Mouse (Mus musculus): ENCODE results near the gene Cdk17. TPM values are rescaled to one million over a fixed set of nuclear protein-coding genes. Genes with fewer than 3 reads are reported as not detected.
"Not testable (repeated sequence)": the region's sequence is repeated elsewhere in the genome, so short reads cannot be mapped to it uniquely, and the experiment has no call there.

Gene Cdk17
- polyA plus RNA-seq, 1 experiment: 4.3 TPM

DNA sequence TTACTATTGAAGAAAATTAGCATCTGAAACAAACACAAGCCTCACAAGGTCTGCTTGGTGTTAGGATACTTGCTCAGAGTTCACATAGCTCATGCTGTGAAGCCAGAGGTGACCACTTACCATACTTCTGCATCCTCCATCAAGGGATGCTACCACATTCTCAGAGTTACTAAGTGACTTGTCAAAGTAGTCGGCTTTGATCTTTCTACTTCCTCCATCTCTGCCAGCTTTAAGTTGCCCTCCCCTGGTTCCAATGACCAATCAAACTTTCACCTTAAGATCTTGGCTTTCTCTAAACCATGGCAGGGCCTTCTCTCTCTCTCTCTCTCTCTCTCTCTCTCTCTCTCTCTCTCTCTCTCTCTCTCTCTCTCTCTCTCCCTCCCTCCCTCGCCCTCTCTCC is 11.1 kb upstream of the Cdk17 start:
- 24% methylated on average over 1 of the region's 2 CpGs for WGBS
- Histone ChIP-seq H3K4me1 (ENCODE audit: control insufficient read depth, insufficient read depth, insufficient read length, low read length) (peaks cover 3% of the 10 kb centered on the region; the same call in 1 of the 2 replicates), H3K36me3 (ENCODE audit: control insufficient read depth, insufficient read depth, low read length) (no peaks in the 10 kb centered on the region), H3K27ac (ENCODE audit: insufficient read depth, low read depth, low read length) (no peak overlapping the region), H3K4me3 (ENCODE audit: low read depth, low read length) (no peak overlapping the region), H3K27me3 (ENCODE audit: control insufficient read depth, insufficient read depth, low read length) (no peaks in the 10 kb centered on the region)
- TF ChIP-seq POLR2A (IDR thresholded peaks at IDR 0.05; ENCODE audit: low read depth, low read length) (no peak), CTCF (IDR thresholded peaks at IDR 0.05; ENCODE audit: extremely low read depth, insufficient read length, insufficient replicate concordance, low read depth, low read length) (no peak)

GRCm38 (mm10) chr10:93151775-93152174 is 8.9 kb upstream of the Cdk17 start:
- H3K27me3 ChIP-seq (ENCODE audit: control insufficient read depth, insufficient read depth, low read length): no peaks in the 10 kb centered on the region
- H3K36me3 ChIP-seq (ENCODE audit: control insufficient read depth, insufficient read depth, low read length): no peaks in the 10 kb centered on the region
- WGBS: 65% methylated on average over 6 of the region's 6 CpGs
- H3K27ac ChIP-seq (ENCODE audit: insufficient read depth, low read depth, low read length): no peak overlapping the region
- H3K4me1 ChIP-seq (ENCODE audit: control insufficient read depth, insufficient read depth, insufficient read length, low read length): peaks cover 3% of the 10 kb centered on the region; the same call in 1 of the 2 replicates
- no peak overlapping the region for H3K4me3 ChIP-seq (ENCODE audit: low read depth, low read length)
- TF ChIP-seq CTCF (IDR thresholded peaks at IDR 0.05; ENCODE audit: extremely low read depth, insufficient read length, insufficient replicate concordance, low read depth, low read length) (no peak), POLR2A (IDR thresholded peaks at IDR 0.05; ENCODE audit: low read depth, low read length) (no peak)

DNA sequence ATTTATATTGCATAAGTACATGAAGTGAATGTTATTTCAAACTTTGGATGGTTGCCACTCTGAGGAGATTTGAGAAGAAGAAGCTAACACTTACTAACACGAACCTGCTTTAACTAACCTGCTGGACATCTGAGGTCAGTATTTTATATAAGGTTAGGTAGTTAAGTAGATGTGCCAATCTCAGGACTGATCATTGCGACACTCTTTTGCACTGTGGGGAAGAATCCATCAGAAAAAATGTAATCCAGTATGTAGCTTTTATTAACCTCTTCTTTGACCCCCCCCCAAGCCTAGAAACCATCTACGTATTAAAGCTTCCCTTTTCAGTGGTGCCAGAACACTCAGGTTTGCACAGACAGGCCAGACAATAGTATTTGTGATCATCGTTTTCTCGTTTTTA is 8.0 kb upstream of the Cdk17 start:
- TF ChIP-seq CTCF (IDR thresholded peaks at IDR 0.05; ENCODE audit: extremely low read depth, insufficient read length, insufficient replicate concordance, low read depth, low read length): no peak
- TF ChIP-seq POLR2A (IDR thresholded peaks at IDR 0.05; ENCODE audit: low read depth, low read length): no peak
- H3K27ac ChIP-seq (ENCODE audit: insufficient read depth, low read depth, low read length): no peak overlapping the region
- H3K4me1 ChIP-seq (ENCODE audit: control insufficient read depth, insufficient read depth, insufficient read length, low read length): peaks cover 3% of the 10 kb centered on the region; the same call in 1 of the 2 replicates
- no peaks in the 10 kb centered on the region for H3K27me3 ChIP-seq (ENCODE audit: control insufficient read depth, insufficient read depth, low read length)
- 73% methylated on average over 5 of the region's 5 CpGs for WGBS
- H3K4me3 ChIP-seq (ENCODE audit: low read depth, low read length): no peak overlapping the region
- no peaks in the 10 kb centered on the region for H3K36me3 ChIP-seq (ENCODE audit: control insufficient read depth, insufficient read depth, low read length)

- H3K4me3 ChIP-seq (ENCODE audit: low read depth, low read length); H3K27ac ChIP-seq (ENCODE audit: insufficient read depth, low read depth, low read length); H3K27me3 ChIP-seq (ENCODE audit: control insufficient read depth, insufficient read depth, low read length); H3K36me3 ChIP-seq (ENCODE audit: control insufficient read depth, insufficient read depth, low read length); H3K4me1 ChIP-seq (ENCODE audit: control insufficient read depth, insufficient read depth, insufficient read length, low read length): not testable (repeated sequence)
- WGBS: 67% methylated on average over 2 of the region's 2 CpGs
Measured at GRCm38 (mm10) chr10:93153404-93153803, 7.3 kb upstream of the Cdk17 start.

GRCm38 (mm10) chr10:93159651-93160496 is 801 bp upstream of the Cdk17 start:
- H3K27ac ChIP-seq (ENCODE audit: insufficient read depth, low read depth, low read length): peak overlapping the region; percentile 1; the same call in 1 of the 2 replicates
- 23% methylated on average over 17 of the region's 17 CpGs for WGBS
- no peaks in the 10 kb centered on the region for H3K36me3 ChIP-seq (ENCODE audit: control insufficient read depth, insufficient read depth, low read length)
- H3K4me3 ChIP-seq (ENCODE audit: low read depth, low read length): peak overlapping the region; percentile 56
- TF ChIP-seq POLR2A (IDR thresholded peaks at IDR 0.05; ENCODE audit: low read depth, low read length) (no peak), CTCF (IDR thresholded peaks at IDR 0.05; ENCODE audit: extremely low read depth, insufficient read length, insufficient replicate concordance, low read depth, low read length) (no peak)
- H3K4me1 ChIP-seq (ENCODE audit: control insufficient read depth, insufficient read depth, insufficient read length, low read length): no peaks in the 10 kb centered on the region; the same call in 1 of the 2 replicates
- H3K27me3 ChIP-seq (ENCODE audit: control insufficient read depth, insufficient read depth, low read length): no peaks in the 10 kb centered on the region

DNA sequence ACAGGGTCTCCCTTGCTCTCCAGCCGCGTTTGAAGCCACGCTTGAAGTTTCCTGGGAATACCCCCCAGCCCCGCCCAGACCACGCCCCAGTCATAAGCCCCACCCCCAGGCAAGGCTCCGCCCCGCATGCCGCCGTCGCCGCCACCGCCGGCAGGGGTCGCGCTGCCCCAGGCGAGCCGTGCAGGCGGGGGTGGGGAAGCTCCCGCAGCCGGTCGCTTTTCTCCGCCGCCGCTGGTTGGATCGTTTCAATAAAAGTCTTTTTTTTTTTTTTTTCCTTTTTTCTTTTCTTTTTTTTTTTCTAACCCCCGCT is 223 bp upstream of the Cdk17 start:
- Histone ChIP-seq H3K27ac (ENCODE audit: insufficient read depth, low read depth, low read length) (peak overlapping the region; percentile 76), H3K4me1 (ENCODE audit: control insufficient read depth, insufficient read depth, insufficient read length, low read length) (no peaks in the 10 kb centered on the region; the same call in 1 of the 2 replicates), H3K36me3 (ENCODE audit: control insufficient read depth, insufficient read depth, low read length) (no peaks in the 10 kb centered on the region), H3K27me3 (ENCODE audit: control insufficient read depth, insufficient read depth, low read length) (no peaks in the 10 kb centered on the region), H3K4me3 (ENCODE audit: low read depth, low read length) (peak overlapping the region; percentile 96)
- peak; percentile 77 for TF ChIP-seq CTCF (IDR thresholded peaks at IDR 0.05; ENCODE audit: extremely low read depth, insufficient read length, insufficient replicate concordance, low read depth, low read length)
- TF ChIP-seq POLR2A (IDR thresholded peaks at IDR 0.05; ENCODE audit: low read depth, low read length): peak; percentile 55; the same call in 1 of the 2 replicates
- WGBS: under 1% methylated on average over 26 of the region's 26 CpGs

DNA sequence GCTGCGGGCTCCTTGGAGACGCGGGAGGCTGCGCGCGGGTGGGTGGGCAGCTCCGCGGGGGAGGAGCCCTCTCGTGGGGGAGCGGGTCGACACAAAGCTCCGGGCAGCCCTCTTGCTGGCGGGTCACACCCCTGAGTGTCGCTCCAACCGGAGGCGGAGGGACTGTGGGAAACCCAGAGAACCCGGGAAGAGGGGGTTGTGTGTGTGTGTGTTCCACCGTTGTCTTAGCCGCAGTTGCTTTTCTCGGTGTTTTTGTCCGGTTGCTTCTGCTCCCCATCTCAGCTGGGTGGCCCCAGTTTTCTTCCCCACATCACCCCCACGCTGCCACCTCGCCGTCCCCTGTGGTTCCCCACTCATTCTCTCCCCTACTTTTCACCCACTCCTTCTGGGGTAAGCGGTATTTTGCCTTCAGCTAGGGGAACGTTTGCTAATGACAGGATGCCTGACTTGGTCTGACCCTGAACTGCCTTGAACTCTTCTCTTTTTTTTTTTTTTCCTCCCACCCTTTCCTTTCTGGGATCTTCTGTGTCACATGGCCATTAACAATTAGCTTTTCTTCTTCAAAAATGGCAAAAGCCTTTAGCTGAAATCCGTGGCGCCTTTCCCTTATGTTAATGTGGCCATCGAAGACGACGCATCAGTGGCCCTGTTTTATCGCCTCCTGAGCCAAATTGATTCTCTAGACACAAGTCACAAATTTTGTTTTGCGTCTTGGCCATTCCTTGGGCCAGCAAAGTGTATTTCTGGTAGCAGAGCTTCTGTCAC is 1.0 kb downstream of the Cdk17 start:
- TF ChIP-seq CTCF (IDR thresholded peaks at IDR 0.05; ENCODE audit: extremely low read depth, insufficient read length, insufficient replicate concordance, low read depth, low read length): no peak
- TF ChIP-seq POLR2A (IDR thresholded peaks at IDR 0.05; ENCODE audit: low read depth, low read length): no peak
- peaks cover 2% of the 10 kb centered on the region; the same call in 1 of the 2 replicates for H3K4me1 ChIP-seq (ENCODE audit: control insufficient read depth, insufficient read depth, insufficient read length, low read length)
- 3% methylated on average over 33 of the region's 33 CpGs for WGBS
- peak overlapping the region; percentile 96 for H3K4me3 ChIP-seq (ENCODE audit: low read depth, low read length)
- H3K36me3 ChIP-seq (ENCODE audit: control insufficient read depth, insufficient read depth, low read length): no peaks in the 10 kb centered on the region
- no peaks in the 10 kb centered on the region for H3K27me3 ChIP-seq (ENCODE audit: control insufficient read depth, insufficient read depth, low read length)
- H3K27ac ChIP-seq (ENCODE audit: insufficient read depth, low read depth, low read length): peak overlapping the region; percentile 76

Data from small intestine, adult 2 months (tissue).